Mouse (Mus musculus) cerebellum, adult 2 months (tissue): ENCODE measurements around the gene Slc22a17.

Experiments used
- CTCF ChIP-seq: fragments of 200-500 bp; IDR thresholded peaks from 2 replicates; pipeline ENCODE4 v1.5.1; 2011; ENCODE audit warnings: low read depth, mild to moderate bottlenecking, control low read depth, low read length, moderate library complexity, borderline replicate concordance; ENCODE audit not compliant: insufficient read depth
- POLR2A ChIP-seq: fragments of 200-500 bp; IDR thresholded peaks from 2 replicates; pipeline ENCODE4 v1.6.1; 2011; ENCODE audit warnings: low read length, control low read depth, borderline replicate concordance; ENCODE audit not compliant: insufficient read depth

- TF ChIP-seq CTCF, result no peak
- no peak for TF ChIP-seq POLR2A
Measured at GRCm38 (mm10) chr14:54959197-54959596, 46.3 kb upstream of the Slc22a17 start.
